ENCODE assay signal across 9 mouse cellular contexts in the genomic region with DNA sequence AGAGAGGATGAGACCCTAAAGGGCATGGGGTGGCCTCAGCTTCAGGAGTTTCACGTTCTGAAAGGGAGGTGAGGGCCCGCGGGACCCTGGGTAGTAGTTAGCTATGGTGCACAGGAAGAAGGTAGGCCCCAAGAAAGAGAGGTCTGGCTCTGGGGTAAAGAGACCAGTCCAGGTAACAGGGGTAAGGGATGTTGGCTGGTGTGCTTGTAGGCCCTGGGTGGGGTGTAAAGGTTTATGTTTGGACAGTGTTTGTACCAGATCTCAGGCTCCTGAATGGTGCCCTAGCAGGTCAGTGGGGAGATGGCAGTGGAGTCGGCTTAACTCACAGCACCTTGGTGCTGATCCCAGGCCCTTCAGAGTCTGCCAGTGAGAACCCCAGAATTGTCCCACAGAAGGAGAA. TPM values are rescaled to one million over a fixed set of nuclear protein-coding genes. Genes with fewer than 3 reads are reported as not detected.
DNase-seq lines count a peak whose midpoint lies in the region; ATAC-seq and TF ChIP-seq lines count a peak whose summit lies in the region.
"Had no signal": no experiment of that assay in that cellular context is flagged by ENCODE, and none has a peak within 500 bp of the region (broad histone marks: within the 10 kb centered on the region; RNA-seq: fewer than 3 reads in every experiment).

No protein-coding gene starts in this region.

- no peak for TF ChIP-seq CTCF in lung, embryonic 14.5 days (IDR thresholded peaks at IDR 0.05; ENCODE audit: low read depth)
- no peak for TF ChIP-seq CTCF in liver, embryonic 14.5 days (IDR thresholded peaks at IDR 0.05; ENCODE audit: low read depth)

- H3K27me3 ChIP-seq in lung, embryonic 14.5 days (ENCODE audit: insufficient read depth, low read length): no peaks in the 10 kb centered on the region
- H3K27me3 ChIP-seq in heart, embryonic 16.5 days (ENCODE audit: control insufficient read depth, insufficient read depth, low read length): no peaks in the 10 kb centered on the region
- H3K27me3 ChIP-seq in liver, embryonic 14.5 days (ENCODE audit: control insufficient read depth, insufficient read depth, low read length): no peaks in the 10 kb centered on the region
- H3K27me3 ChIP-seq in stomach, embryonic 16.5 days (ENCODE audit: control insufficient read depth, insufficient read depth, low read length): no peaks in the 10 kb centered on the region

- peak overlapping the region; percentile 67 for H3K9ac ChIP-seq in lung, embryonic 14.5 days
- H3K9ac ChIP-seq in heart, embryonic 16.5 days (ENCODE audit: low read length): peak overlapping the region; percentile 92
- H3K9ac ChIP-seq in liver, embryonic 14.5 days (replicated peaks): peak overlapping the region; percentile 84
- peak overlapping the region; percentile 95 for H3K9ac ChIP-seq in stomach, embryonic 16.5 days (ENCODE audit: low read length)

- H3K4me3 ChIP-seq in lung, embryonic 14.5 days (ENCODE audit: low read depth, low read length): peak overlapping the region; percentile 73
- peak overlapping the region; percentile 89 for H3K4me3 ChIP-seq in heart, embryonic 16.5 days (ENCODE audit: low read length)
- H3K4me3 ChIP-seq in liver, embryonic 14.5 days (ENCODE audit: insufficient read depth in 1 of 2, low read depth in 2 of 2, low read length in 2 of 2): peak overlapping the region; percentile 68 to 95
- H3K4me3 ChIP-seq in stomach, embryonic 16.5 days (replicated peaks; ENCODE audit: low read length): peak overlapping the region; percentile 89

- no peak for ATAC-seq in lung, embryonic 14.5 days (ENCODE audit: insufficient read depth)
- no peak for ATAC-seq in heart, embryonic 16.5 days (replicated peaks; ENCODE audit: extremely low read depth, insufficient read depth, low FRiP score)
- ATAC-seq in liver, embryonic 14.5 days (ENCODE audit: insufficient read depth): no peak
- ATAC-seq in stomach, embryonic 16.5 days (ENCODE audit: insufficient read depth, low FRiP score): no peak
- no peak for ATAC-seq in granulocyte monocyte progenitor cell, adult 5-6 weeks (replicated peaks; ENCODE audit: poor library complexity, severe bottlenecking)

- H3K4me2 ChIP-seq in lung, embryonic 14.5 days: peak overlapping the region; percentile 82
- peak overlapping the region; percentile 74 for H3K4me2 ChIP-seq in heart, embryonic 16.5 days (ENCODE audit: low read depth, low read length)
- H3K4me2 ChIP-seq in liver, embryonic 14.5 days (ENCODE audit: low read depth): peak overlapping the region; percentile 94
- peak overlapping the region; percentile 83 for H3K4me2 ChIP-seq in stomach, embryonic 16.5 days (ENCODE audit: low read depth, low read length)

- no peak for DNase-seq in lung, embryonic 14.5 days
- no peak for DNase-seq in lung, postnatal 36 days
- DNase-seq in cerebellum, postnatal 25 days: peak; percentile 35 to 41
- no peak for DNase-seq in liver, embryonic 14.5 days (ENCODE audit: low read depth in 3 of 3, low spot score in 3 of 3)
- no peak for DNase-seq in layer of hippocampus, postnatal 36 days

- TF ChIP-seq EP300 in liver, embryonic 14.5 days (IDR thresholded peaks at IDR 0.05; ENCODE audit: low read depth): no peak

- H3K4me1 ChIP-seq in lung, embryonic 14.5 days (ENCODE audit: insufficient read depth): peaks cover 12% of the 10 kb centered on the region; the same call in 1 of the 2 replicates
- peaks cover 26% of the 10 kb centered on the region for H3K4me1 ChIP-seq in heart, embryonic 16.5 days (ENCODE audit: control insufficient read depth, insufficient read depth, low read length)
- peaks cover 29 to 41% of the 10 kb centered on the region in 2 experiments for H3K4me1 ChIP-seq in liver, embryonic 14.5 days (replicated peaks; ENCODE audit: control insufficient read depth in 2 of 2, insufficient read depth in 2 of 2, low read length in 1 of 2)
- peaks cover 25% of the 10 kb centered on the region for H3K4me1 ChIP-seq in stomach, embryonic 16.5 days (ENCODE audit: control insufficient read depth, insufficient read depth, low read length)

- peak overlapping the region; percentile 73 for H3K27ac ChIP-seq in lung, embryonic 14.5 days (ENCODE audit: low read depth)
- H3K27ac ChIP-seq in heart, embryonic 16.5 days (ENCODE audit: low read length): peak overlapping the region; percentile 84
- peak overlapping the region; percentile 63 for H3K27ac ChIP-seq in liver, embryonic 14.5 days
- H3K27ac ChIP-seq in stomach, embryonic 16.5 days (ENCODE audit: low read length): peak overlapping the region; percentile 90

- no peaks in the 10 kb centered on the region for H3K9me3 ChIP-seq in lung, embryonic 14.5 days (ENCODE audit: low read depth, low read length)
- H3K9me3 ChIP-seq in heart, embryonic 16.5 days (replicated peaks; ENCODE audit: control insufficient read depth, low read length): no peaks in the 10 kb centered on the region
- no peaks in the 10 kb centered on the region for H3K9me3 ChIP-seq in liver, embryonic 14.5 days (ENCODE audit: control insufficient read depth, low read length)
- no peaks in the 10 kb centered on the region for H3K9me3 ChIP-seq in stomach, embryonic 16.5 days (replicated peaks; ENCODE audit: control insufficient read depth, low read length)

- 33% methylated on average over 4 of the region's 4 CpGs for WGBS in lung, embryonic 14.5 days
- 30% methylated on average over 4 of the region's 4 CpGs for WGBS in heart, embryonic 16.5 days
- 25% methylated on average over 4 of the region's 4 CpGs for WGBS in liver, embryonic 14.5 days (ENCODE audit: insufficient replicate concordance)
- 38% methylated on average over 4 of the region's 4 CpGs for WGBS in stomach, embryonic 16.5 days

- H3K36me3 ChIP-seq in lung, embryonic 14.5 days (ENCODE audit: insufficient read depth): peaks cover 27% of the 10 kb centered on the region; the same call in 1 of the 2 replicates
- 0 out of 2 replicates have a peak, but pooled peaks cover 5% of the 10 kb centered on the region for H3K36me3 ChIP-seq in heart, embryonic 16.5 days (ENCODE audit: control insufficient read depth, insufficient read depth)
- H3K36me3 ChIP-seq in liver, embryonic 14.5 days (replicated peaks; ENCODE audit: control insufficient read depth, insufficient read depth, low read depth): peaks cover 2% of the 10 kb centered on the region; the same call in 1 of the 2 replicates
- H3K36me3 ChIP-seq in stomach, embryonic 16.5 days (ENCODE audit: control insufficient read depth, insufficient read depth, low read length): peaks cover 14% of the 10 kb centered on the region; the same call in 1 of the 2 replicates

RNA-seq across cellular contexts. Expression of a gene that starts 1.5 kb away (rescaled TPM):
- 31.1 and 39.1 TPM in 2 replicates for polyA plus RNA-seq in lung, embryonic 14.5 days (2014; fragmentation: Nextera tagmentation; extraction: Ambion mirVana)
- 22.7 and 24.7 TPM in 2 replicates for polyA plus RNA-seq in heart, embryonic 16.5 days (2015; fragmentation: Nextera tagmentation; extraction: Ambion mirVana)
- polyA plus RNA-seq in liver, embryonic 14.5 days (2012; rRNA removed): 14.0 and 14.8 TPM in 2 replicates
- polyA plus RNA-seq in liver, embryonic 14.5 days (2014; fragmentation: Nextera tagmentation; extraction: Ambion mirVana): 9.7 and 12.3 TPM in 2 replicates
- polyA plus RNA-seq in stomach, embryonic 16.5 days (2015; fragmentation: Nextera tagmentation; extraction: Ambion mirVana): 26.7 and 27.4 TPM in 2 replicates
- total RNA-seq in granulocyte monocyte progenitor cell, adult 5-6 weeks (2014; fragmentation: Nextera tagmentation): 130 and 136 TPM in 2 replicates
- total RNA-seq in granulocyte monocyte progenitor cell, adult 5-6 weeks (2017): 25.1 and 31.3 TPM in 2 replicates
- total RNA-seq in layer of hippocampus, postnatal 36 days (2021): 100 to 1,000 TPM; 173 to 213 TPM

RNA-seq across cellular contexts. Expression of a gene that starts 18.5 kb away (rescaled TPM):
- 24.5 and 26.6 TPM in 2 replicates for polyA plus RNA-seq in lung, embryonic 14.5 days (2014; fragmentation: Nextera tagmentation; extraction: Ambion mirVana)
- polyA plus RNA-seq in heart, embryonic 16.5 days (2015; fragmentation: Nextera tagmentation; extraction: Ambion mirVana): 8.5 and 11.2 TPM in 2 replicates
- 8.5 and 9.8 TPM in 2 replicates for polyA plus RNA-seq in liver, embryonic 14.5 days (2012; rRNA removed)
- 5.1 and 5.3 TPM in 2 replicates for polyA plus RNA-seq in liver, embryonic 14.5 days (2014; fragmentation: Nextera tagmentation; extraction: Ambion mirVana)
- 6.9 and 11.0 TPM in 2 replicates for polyA plus RNA-seq in stomach, embryonic 16.5 days (2015; fragmentation: Nextera tagmentation; extraction: Ambion mirVana)
- 10.5 and 10.7 TPM in 2 replicates for total RNA-seq in granulocyte monocyte progenitor cell, adult 5-6 weeks (2014; fragmentation: Nextera tagmentation)
- 5.3 and 6.0 TPM in 2 replicates for total RNA-seq in granulocyte monocyte progenitor cell, adult 5-6 weeks (2017)
- 10 to 100 TPM; 34.3 to 35.4 TPM for total RNA-seq in layer of hippocampus, postnatal 36 days (2021)

RNA-seq across cellular contexts. Expression of a gene that starts 28.8 kb away (rescaled TPM):
- 175 and 183 TPM in 2 replicates for polyA plus RNA-seq in lung, embryonic 14.5 days (2014; fragmentation: Nextera tagmentation; extraction: Ambion mirVana)
- polyA plus RNA-seq in heart, embryonic 16.5 days (2015; fragmentation: Nextera tagmentation; extraction: Ambion mirVana): 111 and 121 TPM in 2 replicates
- 26.2 and 29.4 TPM in 2 replicates for polyA plus RNA-seq in liver, embryonic 14.5 days (2012; rRNA removed)
- polyA plus RNA-seq in liver, embryonic 14.5 days (2014; fragmentation: Nextera tagmentation; extraction: Ambion mirVana): 24.3 and 29.8 TPM in 2 replicates
- polyA plus RNA-seq in stomach, embryonic 16.5 days (2015; fragmentation: Nextera tagmentation; extraction: Ambion mirVana): 186 and 209 TPM in 2 replicates
- 17.2 and 41.6 TPM in 2 replicates for total RNA-seq in granulocyte monocyte progenitor cell, adult 5-6 weeks (2014; fragmentation: Nextera tagmentation)
- 16.1 and 17.4 TPM in 2 replicates for total RNA-seq in granulocyte monocyte progenitor cell, adult 5-6 weeks (2017)
- total RNA-seq in layer of hippocampus, postnatal 36 days (2021): 10 to 100 TPM; 21.2 to 25.9 TPM

RNA-seq across cellular contexts. Expression of a gene that starts 31.4 kb away (rescaled TPM):
- 14.6 and 14.9 TPM in 2 replicates for polyA plus RNA-seq in lung, embryonic 14.5 days (2014; fragmentation: Nextera tagmentation; extraction: Ambion mirVana)
- polyA plus RNA-seq in heart, embryonic 16.5 days (2015; fragmentation: Nextera tagmentation; extraction: Ambion mirVana): 6.7 and 6.8 TPM in 2 replicates
- polyA plus RNA-seq in liver, embryonic 14.5 days (2012; rRNA removed): 48.6 and 55.6 TPM in 2 replicates
- 8.4 and 8.9 TPM in 2 replicates for polyA plus RNA-seq in liver, embryonic 14.5 days (2014; fragmentation: Nextera tagmentation; extraction: Ambion mirVana)
- 5.7 and 6.3 TPM in 2 replicates for polyA plus RNA-seq in stomach, embryonic 16.5 days (2015; fragmentation: Nextera tagmentation; extraction: Ambion mirVana)
- 76.4 and 110 TPM in 2 replicates for total RNA-seq in granulocyte monocyte progenitor cell, adult 5-6 weeks (2014; fragmentation: Nextera tagmentation)
- total RNA-seq in granulocyte monocyte progenitor cell, adult 5-6 weeks (2017): 41.8 and 45.8 TPM in 2 replicates
- 100 to 1,000 TPM; 195 to 201 TPM for total RNA-seq in layer of hippocampus, postnatal 36 days (2021)

RNA-seq across cellular contexts. Expression of a gene that starts 32.2 kb away (rescaled TPM):
- polyA plus RNA-seq in lung, embryonic 14.5 days (2014; fragmentation: Nextera tagmentation; extraction: Ambion mirVana): 0.26 and 0.29 TPM in 2 replicates
- not detected in 2 replicates for polyA plus RNA-seq in heart, embryonic 16.5 days (2015; fragmentation: Nextera tagmentation; extraction: Ambion mirVana)
- polyA plus RNA-seq in liver, embryonic 14.5 days (2012; rRNA removed): 0.03 and 0.04 TPM in 2 replicates
- not detected in 2 replicates for polyA plus RNA-seq in liver, embryonic 14.5 days (2014; fragmentation: Nextera tagmentation; extraction: Ambion mirVana)
- 0.49 and 0.57 TPM in 2 replicates for polyA plus RNA-seq in stomach, embryonic 16.5 days (2015; fragmentation: Nextera tagmentation; extraction: Ambion mirVana)
- total RNA-seq in granulocyte monocyte progenitor cell, adult 5-6 weeks (2014; fragmentation: Nextera tagmentation): not detected in 2 replicates
- not detected in 2 replicates for total RNA-seq in granulocyte monocyte progenitor cell, adult 5-6 weeks (2017)
- total RNA-seq in layer of hippocampus, postnatal 36 days (2021): not detected
- total RNA-seq: common myeloid progenitor, adult 5-6 weeks had no signal

Comparison
In these comparisons a context has a peak if more than half of its experiments do, and no peak if none do; other contexts are left out.
1. DNase-seq: peak in cerebellum, postnatal 25 days (2 of 2); none in lung, embryonic 14.5 days (single experiment), lung, postnatal 36 days (single experiment), liver, embryonic 14.5 days (0 of 3) and layer of hippocampus, postnatal 36 days (0 of 2).
2. Peak in every context shown above with its lines, with median percentiles within 50 percentile points of each other: H3K27ac ChIP-seq, H3K4me2 ChIP-seq, H3K4me3 ChIP-seq and H3K9ac ChIP-seq.